Mouse (Mus musculus) hindbrain, postnatal 0 days (tissue): Measurements from ENCODE around the gene Gm20388. TPM values are rescaled to one million over a fixed set of nuclear protein-coding genes. Genes with fewer than 3 reads are reported as not detected.

Experiments used
- ATAC-seq: fragments of 200-750 bp; cut with Nextera tagmentation; 2 replicates; pipeline ENCODE4 v1.8.0; 2017; ENCODE audit warnings: mild to moderate bottlenecking, moderate TSS enrichment, moderate library complexity
- DNase-seq: peaks from one replicate; pipeline ENCODE4 v3.0.0-alpha.2; 2015; ENCODE audit warnings: low spot score
- H3K27ac ChIP-seq: fragments of 300-500 bp; sonication (generic); 2 replicates; pipeline ENCODE4 v1.5.1; 2014; ENCODE audit warnings: mild to moderate bottlenecking
- H3K27me3 ChIP-seq: fragments of 300-500 bp; sonication (generic); 2 replicates; pipeline ENCODE4 v1.6.1; 2014; ENCODE audit warnings: low read length, mixed read lengths; ENCODE audit not compliant: insufficient read depth
- H3K36me3 ChIP-seq: fragments of 300-500 bp; sonication (generic); 2 replicates; pipeline ENCODE4 v1.6.1; 2014; ENCODE audit warnings: low read length, mixed read lengths; ENCODE audit not compliant: insufficient read depth
- H3K4me1 ChIP-seq: fragments of 300-500 bp; sonication (generic); 2 replicates; pipeline ENCODE4 v1.6.1; 2014; ENCODE audit warnings: antibody characterized with exemption, low read length, mixed read lengths; ENCODE audit not compliant: insufficient read depth
- H3K4me2 ChIP-seq: fragments of 300-500 bp; sonication (generic); 2 replicates; pipeline ENCODE4 v1.6.1; 2014; ENCODE audit warnings: low read depth, mild to moderate bottlenecking, low read length, moderate library complexity, mixed read lengths
- H3K4me3 ChIP-seq: fragments of 300-500 bp; sonication (generic); 2 replicates; pipeline ENCODE4 v1.5.1; 2014; ENCODE audit warnings: low read length
- H3K9ac ChIP-seq: fragments of 300-500 bp; sonication (generic); replicated peaks from 2 replicates; pipeline ENCODE4 v1.6.1; 2014; ENCODE audit warnings: mild to moderate bottlenecking, low read length, moderate library complexity, mixed read lengths
- H3K9me3 ChIP-seq: fragments of 300-500 bp; sonication (generic); 2 replicates; pipeline ENCODE4 v1.6.1; 2016; ENCODE audit warnings: low read length, mixed read lengths
- CTCF ChIP-seq: IDR thresholded peaks from 2 replicates; pipeline ENCODE4 v1.5.1; 2016; ENCODE audit warnings: antibody characterized with exemption, control low read depth, low read depth
- WGBS: fragments of 180-500 bp; shearing (Covaris S2); extraction: QIAGEN DNeasy Blood & Tissue Kit; methylation state at CpG from one replicate; pipeline ENCODE4 v1.1.7; 2014; 5-methylcytosine and 5-hydroxymethylcytosine counted together
- polyA plus RNA-seq: library from polyadenylated mRNA; unstranded; fragments of >200 nt; fragmentation: Nextera tagmentation; extraction: Ambion mirVana; gene quantifications from 2 replicates; pipeline ENCODE4 v1.2.1, GENCODE M21; 2015
- total RNA-seq: library from RNA; depleted of rRNA; stranded (reverse); fragments of >200 nt; gene quantifications from 2 replicates; pipeline ENCODE4 v1.2.3, GENCODE M21; 2014

Gene Gm20388
- total and polyA plus RNA-seq, 2 experiments from 2014 or later, result 71.3 TPM; not detected in 1

- 70% methylated on average over 7 of the region's 7 CpGs for WGBS
- Histone ChIP-seq H3K9me3 (no peaks in the 10 kb centered on the region), H3K4me3 (no peak overlapping the region), H3K27ac (no peak overlapping the region; the same call in 1 of the 2 replicates), H3K4me2 (no peak overlapping the region), H3K27me3 (no peaks in the 10 kb centered on the region), H3K4me1 (peaks cover 10% of the 10 kb centered on the region), H3K9ac (no peak overlapping the region), H3K36me3 (no peaks in the 10 kb centered on the region)
- no peak for TF ChIP-seq CTCF
- ATAC-seq (no peak), DNase-seq (no peak)
Measured at GRCm38 (mm10) chr8:122918438-122919107, 3007.9 kb downstream of the Gm20388 start.

- 48% methylated on average over 7 of the region's 7 CpGs for WGBS
- peaks cover 10% of the 10 kb centered on the region for H3K4me1 ChIP-seq
- H3K9ac ChIP-seq, result no peak overlapping the region
- no peak for TF ChIP-seq CTCF
- H3K4me3 ChIP-seq, result no peak overlapping the region
- no peak for ATAC-seq
- peak; percentile 56 for DNase-seq
- no peaks in the 10 kb centered on the region for H3K36me3 ChIP-seq
- H3K27me3 ChIP-seq, result no peaks in the 10 kb centered on the region
- no peak overlapping the region for H3K27ac ChIP-seq
- H3K9me3 ChIP-seq, result no peaks in the 10 kb centered on the region
- H3K4me2 ChIP-seq, result 0 out of 2 replicates have a peak overlapping the region, but pooled peaks have one; percentile 8
Measured at GRCm38 (mm10) chr8:122920890-122921289, 3010.2 kb downstream of the Gm20388 start.

- H3K4me3 ChIP-seq, result no peak overlapping the region
- 85% methylated on average over 3 of the region's 3 CpGs for WGBS
- H3K27me3 ChIP-seq, result no peaks in the 10 kb centered on the region
- TF ChIP-seq CTCF, result no peak
- no peaks in the 10 kb centered on the region for H3K9me3 ChIP-seq
- no peaks in the 10 kb centered on the region for H3K36me3 ChIP-seq
- no peak overlapping the region for H3K9ac ChIP-seq
- H3K4me2 ChIP-seq, result no peak overlapping the region
- no peak for DNase-seq
- H3K27ac ChIP-seq, result no peak overlapping the region
- ATAC-seq, result no peak
- H3K4me1 ChIP-seq, result peaks cover 10% of the 10 kb centered on the region; the same call in 1 of the 2 replicates
Measured at GRCm38 (mm10) chr8:122922945-122923344, 3012.3 kb downstream of the Gm20388 start.

DNA sequence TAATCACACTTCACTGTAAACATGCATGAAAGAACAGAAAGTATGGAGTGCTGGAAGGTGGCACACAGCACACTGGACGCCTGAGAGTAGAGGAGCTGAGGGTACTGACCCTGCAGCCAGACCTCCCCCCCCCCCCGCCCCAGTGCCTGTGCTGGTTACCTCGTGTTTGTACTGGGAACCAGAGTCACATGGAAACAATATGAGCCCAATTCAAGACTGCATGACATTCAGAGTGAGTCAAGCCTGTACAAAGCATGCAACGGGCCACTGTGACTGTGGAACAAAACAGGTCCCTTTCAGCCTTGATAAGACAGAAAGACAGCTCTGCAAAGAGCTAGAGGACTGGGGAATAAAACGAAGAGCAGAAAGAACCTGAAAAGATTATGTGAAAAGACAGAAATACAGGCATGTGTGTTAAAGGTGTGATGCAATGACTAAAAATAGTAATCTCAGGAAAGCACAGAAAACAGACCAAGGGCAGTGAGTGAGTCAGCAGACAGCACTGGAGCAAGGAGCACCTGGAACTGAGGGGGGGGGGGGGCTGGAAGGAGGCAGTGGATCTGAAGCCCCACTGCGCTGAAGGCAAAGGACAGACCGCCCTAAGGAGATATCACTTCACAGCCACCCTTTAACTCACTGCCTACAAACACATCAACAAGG, 3012.9 kb downstream of the Gm20388 start:
- no peaks in the 10 kb centered on the region for H3K36me3 ChIP-seq
- H3K4me2 ChIP-seq, result no peak overlapping the region
- H3K9ac ChIP-seq, result no peak overlapping the region
- H3K4me1 ChIP-seq, result peaks cover 4% of the 10 kb centered on the region; the same call in 1 of the 2 replicates
- no peaks in the 10 kb centered on the region for H3K9me3 ChIP-seq
- no peaks in the 10 kb centered on the region for H3K27me3 ChIP-seq
- no peak overlapping the region for H3K4me3 ChIP-seq
- ATAC-seq (no peak), DNase-seq (no peak)
- no peak for TF ChIP-seq CTCF
- no peak overlapping the region; the same call in 1 of the 2 replicates for H3K27ac ChIP-seq
- WGBS, result 51% methylated on average over 7 of the region's 7 CpGs

GRCm38 (mm10) chr8:122924091-122924490, 3013.4 kb downstream of the Gm20388 start:
- Histone ChIP-seq H3K27me3 (no peaks in the 10 kb centered on the region), H3K4me3 (no peak overlapping the region), H3K4me1 (peaks cover 2% of the 10 kb centered on the region; the same call in 1 of the 2 replicates), H3K9ac (no peak overlapping the region), H3K27ac (no peak overlapping the region; the same call in 1 of the 2 replicates), H3K9me3 (no peaks in the 10 kb centered on the region), H3K4me2 (no peak overlapping the region), H3K36me3 (no peaks in the 10 kb centered on the region)
- WGBS, result 79% methylated on average over 6 of the region's 6 CpGs
- no peak for TF ChIP-seq CTCF
- no peak for DNase-seq
- no peak for ATAC-seq

- no peaks in the 10 kb centered on the region for H3K9me3 ChIP-seq
- no peaks in the 10 kb centered on the region; the same call in 1 of the 2 replicates for H3K4me1 ChIP-seq
- TF ChIP-seq CTCF, result no peak
- WGBS, result 93% methylated on average over 8 of the region's 8 CpGs
- H3K4me2 ChIP-seq, result no peak overlapping the region
- no peak overlapping the region for H3K9ac ChIP-seq
- no peak overlapping the region for H3K4me3 ChIP-seq
- no peak overlapping the region for H3K27ac ChIP-seq
- no peaks in the 10 kb centered on the region for H3K27me3 ChIP-seq
- H3K36me3 ChIP-seq, result no peaks in the 10 kb centered on the region
- no peak for ATAC-seq
- DNase-seq, result no peak
Measured at GRCm38 (mm10) chr8:122925939-122926722, 3015.5 kb downstream of the Gm20388 start.
